Mouse (Mus musculus): ENCODE results near the gene Aprt. TPM values are rescaled to one million over a fixed set of nuclear protein-coding genes. Genes with fewer than 3 reads are reported as not detected.

Gene Aprt
- 370 and 400 TPM in 2 replicates for polyA plus RNA-seq (2014; fragmentation: Nextera tagmentation; extraction: Ambion mirVana)

DNA sequence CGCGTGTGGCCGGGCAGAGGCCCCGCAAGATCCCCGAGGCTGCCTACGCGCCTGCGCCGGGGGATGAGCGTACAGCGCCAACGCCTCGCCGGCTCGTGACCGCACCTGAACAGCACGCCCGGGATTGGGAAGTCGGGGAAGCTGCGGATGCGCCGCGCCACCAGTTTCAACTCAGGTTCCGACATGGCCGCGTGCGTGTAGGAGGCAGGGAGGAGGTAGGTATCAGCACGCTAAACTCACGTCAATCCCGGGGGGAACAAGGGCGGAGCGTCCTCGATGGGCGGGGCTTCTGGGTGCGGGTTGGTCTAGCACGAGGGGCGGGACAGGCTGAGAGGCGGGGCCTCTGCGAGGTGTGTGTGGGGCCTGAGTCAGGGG lies at the start of gene Aprt:
Aprt (minus strand) TSS at position 262 of the 375 bp plus-strand sequence.
- under 1% methylated on average over 39 of the region's 39 CpGs for WGBS
- H3K4me1 ChIP-seq (ENCODE audit: control insufficient read depth, insufficient read depth, low read length): peaks cover 29% of the 10 kb centered on the region

DNA sequence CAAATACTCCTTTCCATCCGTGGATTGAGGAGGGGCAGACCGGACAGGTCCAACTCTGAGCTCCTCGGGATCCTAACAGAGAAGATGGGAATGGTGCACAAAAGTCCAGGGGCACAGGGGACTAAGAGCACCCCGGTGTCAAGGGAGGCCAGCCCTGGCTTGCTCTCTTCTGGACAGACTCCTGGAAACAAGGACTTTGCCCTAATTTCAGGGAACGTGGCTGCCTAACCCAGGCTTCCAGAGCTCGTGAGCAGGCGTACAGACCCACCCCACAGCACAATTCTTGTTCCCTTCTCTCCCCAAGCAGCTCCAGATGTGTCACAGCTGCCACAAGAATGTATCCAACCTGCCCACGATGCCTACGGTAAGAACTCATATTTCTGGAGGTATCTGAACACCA lies 49.1 kb upstream of the Aprt start:
- WGBS: 87% methylated on average over 9 of the region's 9 CpGs
- H3K27ac ChIP-seq (ENCODE audit: low read depth, low read length): no peak overlapping the region

More for the DNA sequence above, at the start of gene Aprt:
- Histone ChIP-seq H3K36me3 (ENCODE audit: control insufficient read depth, insufficient read depth, low read length) (peaks cover 26% of the 10 kb centered on the region), H3K27ac (ENCODE audit: low read depth, low read length) (peak within 1 kb of the TSS; percentile 42; the same call in 1 of the 2 replicates), H3K9me3 (ENCODE audit: control insufficient read depth, low read length) (no peaks in the 10 kb centered on the region), H3K4me2 (replicated peaks; ENCODE audit: low read depth, low read length) (peak within 1 kb of the TSS; percentile 70), H3K9ac (ENCODE audit: low read depth, low read length) (peak within 1 kb of the TSS; percentile 69), H3K27me3 (ENCODE audit: control insufficient read depth, insufficient read depth, low read length) (no peaks in the 10 kb centered on the region), H3K4me3 (ENCODE audit: low read length) (peak within 1 kb of the TSS; percentile 58)
- ATAC-seq (ENCODE audit: low FRiP score, low TSS enrichment): peak; percentile 87

DNA sequence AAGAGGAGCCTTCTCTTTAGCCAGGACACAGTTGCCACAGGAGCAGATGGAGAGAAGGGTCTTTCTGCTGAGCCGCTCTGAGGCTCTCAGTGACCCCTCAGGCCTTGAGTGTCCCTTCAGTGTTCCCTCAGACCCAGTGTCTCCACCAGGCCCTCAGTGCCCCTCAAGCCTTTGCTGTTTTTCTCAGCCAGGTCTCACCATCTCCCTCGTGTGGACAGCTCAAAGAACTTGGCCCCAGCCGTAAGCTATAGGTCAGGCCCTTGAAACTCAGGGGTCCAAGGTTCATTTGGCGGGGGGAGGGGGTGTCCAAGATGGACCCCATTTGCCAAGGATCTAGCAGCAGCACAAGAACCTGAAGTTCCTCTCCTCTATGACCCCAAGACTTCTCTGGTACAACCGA lies 47.9 kb upstream of the Aprt start:
- ATAC-seq (ENCODE audit: low FRiP score, low TSS enrichment): no peak
- H3K9ac ChIP-seq (ENCODE audit: low read depth, low read length): no peak overlapping the region
- 69% methylated on average over 5 of the region's 5 CpGs for WGBS
- peaks cover 12% of the 10 kb centered on the region for H3K4me1 ChIP-seq (ENCODE audit: control insufficient read depth, insufficient read depth, low read length)
- H3K9me3 ChIP-seq (ENCODE audit: control insufficient read depth, low read length): no peaks in the 10 kb centered on the region
- H3K27ac ChIP-seq (ENCODE audit: low read depth, low read length): no peak overlapping the region
- H3K27me3 ChIP-seq (ENCODE audit: control insufficient read depth, insufficient read depth, low read length): no peaks in the 10 kb centered on the region
- H3K4me3 ChIP-seq (ENCODE audit: low read length): no peak overlapping the region
- H3K36me3 ChIP-seq (ENCODE audit: control insufficient read depth, insufficient read depth, low read length): no peaks in the 10 kb centered on the region
- H3K4me2 ChIP-seq (replicated peaks; ENCODE audit: low read depth, low read length): no peak overlapping the region

More for the DNA sequence above, 49.1 kb upstream of the Aprt start:
- no peak overlapping the region for H3K9ac ChIP-seq (ENCODE audit: low read depth, low read length)
- ATAC-seq (ENCODE audit: low FRiP score, low TSS enrichment): no peak
- H3K4me3 ChIP-seq (ENCODE audit: low read length): no peak overlapping the region
- H3K27me3 ChIP-seq (ENCODE audit: control insufficient read depth, insufficient read depth, low read length): no peaks in the 10 kb centered on the region
- H3K9me3 ChIP-seq (ENCODE audit: control insufficient read depth, low read length): no peaks in the 10 kb centered on the region
- H3K4me2 ChIP-seq (replicated peaks; ENCODE audit: low read depth, low read length): no peak overlapping the region
- no peaks in the 10 kb centered on the region for H3K36me3 ChIP-seq (ENCODE audit: control insufficient read depth, insufficient read depth, low read length)
- peaks cover 11% of the 10 kb centered on the region for H3K4me1 ChIP-seq (ENCODE audit: control insufficient read depth, insufficient read depth, low read length)

DNA sequence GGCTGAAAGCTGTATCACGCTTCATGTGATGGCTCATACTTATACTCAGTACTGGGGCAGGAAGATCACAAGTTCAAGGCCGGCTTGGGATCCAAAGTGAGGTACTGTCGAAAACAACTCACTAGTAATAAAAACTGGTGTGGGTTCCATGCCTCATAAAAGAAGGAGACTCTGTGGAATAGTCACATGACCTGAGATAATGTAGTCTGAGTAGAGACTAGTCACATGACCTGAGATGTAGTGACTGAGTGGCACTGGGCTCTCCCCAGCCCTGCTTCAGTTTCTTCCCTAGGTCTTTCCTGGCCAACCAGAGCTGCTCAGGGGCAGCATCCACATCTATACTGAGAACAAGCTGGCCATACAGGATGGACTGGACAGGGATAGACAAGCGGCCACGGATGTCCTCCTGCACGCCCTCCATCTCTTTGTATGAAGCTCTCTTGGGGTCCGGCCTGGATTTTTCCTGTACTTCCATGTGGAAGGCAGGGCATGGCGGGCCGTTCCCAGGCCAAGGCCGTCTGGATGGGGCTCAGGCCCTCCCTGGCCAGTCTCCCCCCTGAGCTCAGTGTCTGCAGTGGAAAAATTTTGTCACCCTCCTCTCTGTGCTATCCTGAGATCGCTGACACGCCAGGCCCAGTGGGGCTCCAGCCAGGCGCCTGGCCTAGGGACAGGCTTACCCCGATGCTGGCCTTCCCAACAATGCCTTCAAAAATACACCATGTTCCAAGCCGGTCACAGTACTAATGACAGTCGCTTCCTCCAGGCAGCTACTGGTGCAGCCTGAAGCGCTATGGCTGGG lies 47.3 kb upstream of the Aprt start:
- Histone ChIP-seq H3K27me3 (ENCODE audit: control insufficient read depth, insufficient read depth, low read length) (no peaks in the 10 kb centered on the region), H3K36me3 (ENCODE audit: control insufficient read depth, insufficient read depth, low read length) (no peaks in the 10 kb centered on the region), H3K4me2 (replicated peaks; ENCODE audit: low read depth, low read length) (no peak overlapping the region), H3K9ac (ENCODE audit: low read depth, low read length) (no peak overlapping the region), H3K27ac (ENCODE audit: low read depth, low read length) (no peak overlapping the region), H3K9me3 (ENCODE audit: control insufficient read depth, low read length) (no peaks in the 10 kb centered on the region), H3K4me1 (ENCODE audit: control insufficient read depth, insufficient read depth, low read length) (peaks cover 14% of the 10 kb centered on the region), H3K4me3 (ENCODE audit: low read length) (no peak overlapping the region)
- WGBS: 92% methylated on average over 17 of the region's 17 CpGs
- ATAC-seq (ENCODE audit: low FRiP score, low TSS enrichment): no peak

DNA sequence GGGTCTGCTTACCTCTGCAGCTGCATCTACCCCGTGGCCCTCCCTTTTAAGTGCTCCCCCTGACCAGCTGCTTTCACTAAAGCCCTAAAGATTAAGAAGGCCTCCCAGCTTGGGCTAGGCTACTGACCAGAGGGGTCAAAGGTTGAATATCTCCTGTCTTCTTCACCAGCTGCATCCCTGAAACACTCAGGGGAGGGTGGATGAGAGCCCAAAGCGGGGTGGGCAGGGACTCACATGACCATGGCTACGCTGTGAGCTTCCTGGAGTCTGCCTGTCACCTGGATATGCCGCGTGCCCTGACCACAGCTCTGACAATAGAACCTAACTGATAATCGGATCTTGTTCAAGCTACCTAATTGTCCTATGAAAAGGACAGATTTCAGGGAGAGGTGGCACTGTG lies 46.0 kb upstream of the Aprt start, which contains the start of gene Pabpn1l:
Pabpn1l (minus strand) TSS at position 13 of the 400 bp plus-strand sequence.
- no peak within 1 kb of the TSS for H3K4me2 ChIP-seq (replicated peaks; ENCODE audit: low read depth, low read length)
- H3K4me1 ChIP-seq (ENCODE audit: control insufficient read depth, insufficient read depth, low read length): peaks cover 17% of the 10 kb centered on the region
- no peak within 1 kb of the TSS for H3K9ac ChIP-seq (ENCODE audit: low read depth, low read length)
- H3K9me3 ChIP-seq (ENCODE audit: control insufficient read depth, low read length): no peaks in the 10 kb centered on the region
- ATAC-seq (ENCODE audit: low FRiP score, low TSS enrichment): no peak
- no peaks in the 10 kb centered on the region for H3K36me3 ChIP-seq (ENCODE audit: control insufficient read depth, insufficient read depth, low read length)
- WGBS: 75% methylated on average over 6 of the region's 6 CpGs
- no peaks in the 10 kb centered on the region for H3K27me3 ChIP-seq (ENCODE audit: control insufficient read depth, insufficient read depth, low read length)
- H3K27ac ChIP-seq (ENCODE audit: low read depth, low read length): no peak within 1 kb of the TSS
- H3K4me3 ChIP-seq (ENCODE audit: low read length): no peak within 1 kb of the TSS

DNA sequence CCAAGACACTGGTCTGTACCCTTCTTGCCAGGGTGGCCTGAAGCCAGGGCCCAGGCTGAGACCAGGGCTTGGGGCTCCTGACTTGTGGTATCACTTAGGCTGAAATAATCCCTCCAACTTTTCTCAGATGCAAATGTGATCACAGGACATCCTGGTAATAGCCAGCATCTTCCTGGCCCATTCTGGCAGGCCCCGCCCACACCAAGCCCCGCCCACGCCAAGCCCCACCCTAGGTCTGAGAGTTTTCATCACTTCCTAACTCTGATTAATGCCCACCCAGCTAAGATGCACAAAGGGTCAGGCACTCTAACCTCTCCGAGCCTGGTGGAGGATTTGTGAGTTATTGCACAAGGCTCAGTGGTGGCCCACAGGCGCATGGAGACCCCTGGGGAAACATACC lies 43.7 kb upstream of the Aprt start:
- H3K27me3 ChIP-seq (ENCODE audit: control insufficient read depth, insufficient read depth, low read length): no peaks in the 10 kb centered on the region
- H3K4me3 ChIP-seq (ENCODE audit: low read length): no peak overlapping the region
- H3K27ac ChIP-seq (ENCODE audit: low read depth, low read length): no peak overlapping the region
- ATAC-seq (ENCODE audit: low FRiP score, low TSS enrichment): no peak
- H3K9ac ChIP-seq (ENCODE audit: low read depth, low read length): no peak overlapping the region
- H3K4me1 ChIP-seq (ENCODE audit: control insufficient read depth, insufficient read depth, low read length): peaks cover 17% of the 10 kb centered on the region
- H3K9me3 ChIP-seq (ENCODE audit: control insufficient read depth, low read length): no peaks in the 10 kb centered on the region
- 20% methylated on average over 5 of the region's 5 CpGs for WGBS
- no peak overlapping the region for H3K4me2 ChIP-seq (replicated peaks; ENCODE audit: low read depth, low read length)
- no peaks in the 10 kb centered on the region for H3K36me3 ChIP-seq (ENCODE audit: control insufficient read depth, insufficient read depth, low read length)

DNA sequence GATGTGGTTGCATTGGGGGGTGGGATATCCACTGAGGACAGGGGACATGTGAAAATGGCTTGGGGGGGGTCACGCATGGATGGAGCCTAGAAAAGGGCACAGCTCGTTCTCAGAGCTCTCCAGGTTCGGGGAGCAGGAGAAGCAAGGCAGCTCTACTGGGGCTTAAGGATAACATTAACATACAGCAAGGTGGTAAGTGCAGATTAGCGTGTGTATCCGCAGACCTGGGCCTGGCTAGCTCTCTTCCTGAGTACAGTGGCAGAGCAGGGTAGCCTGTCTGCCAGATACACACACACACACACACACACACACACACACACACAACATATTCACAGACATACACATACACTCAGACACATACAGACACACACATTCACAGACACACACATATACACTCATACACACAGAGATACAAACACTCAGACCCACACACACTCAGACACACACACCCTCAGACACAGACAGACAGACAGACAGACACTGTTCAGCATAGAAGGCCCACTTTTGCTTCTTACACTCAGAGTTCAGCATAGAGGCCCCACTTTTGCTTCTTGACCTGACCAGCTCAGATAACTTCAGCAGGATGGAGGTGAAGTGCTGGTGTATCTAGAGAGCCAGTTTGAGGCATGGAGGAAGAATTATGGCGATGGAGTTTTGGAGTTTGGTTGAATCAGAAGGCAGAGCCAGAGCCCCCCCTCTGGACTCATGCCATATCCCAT lies 42.1 kb upstream of the Aprt start:
- Histone ChIP-seq H3K4me2 (replicated peaks; ENCODE audit: low read depth, low read length) (no peak overlapping the region), H3K27ac (ENCODE audit: low read depth, low read length) (no peak overlapping the region), H3K9ac (ENCODE audit: low read depth, low read length) (no peak overlapping the region), H3K4me3 (ENCODE audit: low read length) (no peak overlapping the region), H3K36me3 (ENCODE audit: control insufficient read depth, insufficient read depth, low read length) (no peaks in the 10 kb centered on the region), H3K27me3 (ENCODE audit: control insufficient read depth, insufficient read depth, low read length) (no peaks in the 10 kb centered on the region), H3K9me3 (ENCODE audit: control insufficient read depth, low read length) (no peaks in the 10 kb centered on the region), H3K4me1 (ENCODE audit: control insufficient read depth, insufficient read depth, low read length) (peaks cover 17% of the 10 kb centered on the region)
- WGBS: 80% methylated on average over 6 of the region's 6 CpGs
- ATAC-seq (ENCODE audit: low FRiP score, low TSS enrichment): no peak

DNA sequence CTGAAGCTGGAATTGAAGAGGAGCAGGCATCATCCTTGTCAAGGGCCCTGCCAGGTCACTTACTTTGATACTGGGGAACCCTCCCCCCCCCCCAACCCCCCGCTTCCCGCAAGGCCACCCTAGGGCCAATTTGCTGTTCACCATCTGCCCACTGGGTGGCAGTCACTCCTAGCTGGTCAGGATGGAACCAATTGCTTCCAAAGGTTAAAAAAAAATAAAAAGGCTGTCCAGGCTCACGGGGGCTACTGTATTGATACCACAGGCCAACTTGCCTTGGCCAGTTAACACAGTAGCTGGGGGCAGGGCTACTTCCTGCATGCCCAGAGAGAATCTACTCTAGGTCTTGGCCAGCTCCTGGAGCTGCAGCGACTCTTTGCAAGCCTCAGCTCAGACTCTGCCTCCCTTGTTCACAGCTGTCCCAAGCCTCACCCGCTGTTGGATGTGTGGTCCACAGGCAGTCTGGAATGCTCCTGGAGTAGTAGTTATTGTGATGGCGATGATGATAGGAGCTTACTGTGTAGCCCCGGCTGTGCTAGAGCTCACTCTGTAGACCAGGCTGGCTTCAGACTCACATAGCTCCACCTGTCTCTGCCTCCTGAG lies 41.3 kb upstream of the Aprt start:
- Histone ChIP-seq H3K4me2 (replicated peaks; ENCODE audit: low read depth, low read length) (no peak overlapping the region), H3K9ac (ENCODE audit: low read depth, low read length) (no peak overlapping the region), H3K36me3 (ENCODE audit: control insufficient read depth, insufficient read depth, low read length) (no peaks in the 10 kb centered on the region), H3K4me3 (ENCODE audit: low read length) (no peak overlapping the region), H3K9me3 (ENCODE audit: control insufficient read depth, low read length) (no peaks in the 10 kb centered on the region), H3K4me1 (ENCODE audit: control insufficient read depth, insufficient read depth, low read length) (peaks cover 17% of the 10 kb centered on the region), H3K27ac (ENCODE audit: low read depth, low read length) (no peak overlapping the region), H3K27me3 (ENCODE audit: control insufficient read depth, insufficient read depth, low read length) (no peaks in the 10 kb centered on the region)
- 44% methylated on average over 5 of the region's 7 CpGs for WGBS
- no peak for ATAC-seq (ENCODE audit: low FRiP score, low TSS enrichment)
